ENCODE assay signal across 9 mouse cellular contexts in the genomic region with DNA sequence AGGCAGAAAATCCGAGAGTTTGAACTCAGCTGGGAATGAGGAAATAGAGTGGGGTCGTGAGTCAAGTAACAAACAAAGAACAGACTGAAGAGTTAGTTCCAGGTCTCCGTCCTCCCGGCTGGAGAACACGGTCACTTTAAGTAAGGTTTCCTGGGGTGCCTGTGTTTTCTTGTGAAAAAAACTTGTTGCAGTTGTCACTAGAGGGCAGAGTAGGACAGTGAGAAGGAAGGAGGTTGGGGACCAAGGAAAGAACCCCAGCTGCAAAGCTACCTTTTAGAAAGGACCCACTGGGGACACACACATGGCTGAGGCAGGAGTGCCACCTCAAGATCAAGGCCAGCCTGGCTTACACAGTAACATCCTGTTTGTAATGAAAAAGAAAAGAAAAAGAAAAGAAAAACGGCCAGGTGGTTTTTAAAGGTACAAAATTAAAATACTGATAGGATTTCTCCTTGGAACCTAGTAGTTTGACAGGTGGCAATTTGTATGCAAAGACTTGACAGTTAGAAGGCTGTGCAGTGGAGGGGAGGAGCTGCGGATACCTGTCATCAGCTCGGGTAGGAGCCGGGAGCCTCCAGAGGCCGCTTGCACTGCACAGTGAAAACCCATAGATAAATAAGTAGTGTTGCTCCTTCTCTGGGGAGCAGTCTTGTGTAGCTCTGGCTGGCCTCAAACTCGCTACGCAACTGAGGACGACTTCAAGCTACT. TPM values are rescaled to one million over a fixed set of nuclear protein-coding genes. Genes with fewer than 3 reads are reported as not detected.
A peak's percentile ranks its signal among the peaks of the same experiment; 100 is the strongest.
DNase-seq lines count a peak whose midpoint lies in the region; ATAC-seq and TF ChIP-seq lines count a peak whose summit lies in the region.
"Had no signal": no experiment of that assay in that cellular context is flagged by ENCODE, and none has a peak within 500 bp of the region (broad histone marks: within the 10 kb centered on the region; RNA-seq: fewer than 3 reads in every experiment).

No protein-coding gene starts in this region.

- H3K9me3 ChIP-seq in midbrain, postnatal 0 days (ENCODE audit: low read length) = no peaks in the 10 kb centered on the region
- no peaks in the 10 kb centered on the region for H3K9me3 ChIP-seq in midbrain, embryonic 13.5 days
- H3K9me3 ChIP-seq in heart, embryonic 10.5 days = no peaks in the 10 kb centered on the region
- no peaks in the 10 kb centered on the region for H3K9me3 ChIP-seq in limb, embryonic 13.5 days
- H3K9me3 ChIP-seq: neural tube, embryonic 13.5 days had no signal

- H3K36me3 ChIP-seq in midbrain, postnatal 0 days (ENCODE audit: insufficient read depth, low read length) = peaks cover 17% of the 10 kb centered on the region
- H3K36me3 ChIP-seq in midbrain, embryonic 13.5 days = peaks cover 29% of the 10 kb centered on the region
- peaks cover 34% of the 10 kb centered on the region for H3K36me3 ChIP-seq in heart, embryonic 10.5 days
- peaks cover 32% of the 10 kb centered on the region for H3K36me3 ChIP-seq in limb, embryonic 13.5 days

- H3K4me3 ChIP-seq in midbrain, postnatal 0 days (ENCODE audit: low read depth, low read length) = no peak overlapping the region
- H3K4me3 ChIP-seq in midbrain, embryonic 13.5 days (replicated peaks) = no peak overlapping the region
- peak overlapping the region; percentile 35 for H3K4me3 ChIP-seq in heart, embryonic 10.5 days
- no peak overlapping the region for H3K4me3 ChIP-seq in limb, embryonic 13.5 days
- H3K4me3 ChIP-seq: neural tube, embryonic 13.5 days had no signal

- no peak overlapping the region for H3K27ac ChIP-seq in midbrain, postnatal 0 days (ENCODE audit: low read depth, low read length)
- H3K27ac ChIP-seq in midbrain, embryonic 13.5 days = no peak overlapping the region
- peak overlapping the region; percentile 67; the same call in 1 of the 2 replicates for H3K27ac ChIP-seq in heart, embryonic 10.5 days
- H3K27ac ChIP-seq in limb, embryonic 13.5 days = no peak overlapping the region; the same call in 1 of the 2 replicates
- H3K27ac ChIP-seq: neural tube, embryonic 13.5 days had no signal

- no peaks in the 10 kb centered on the region for H3K27me3 ChIP-seq in midbrain, postnatal 0 days (ENCODE audit: insufficient read depth, low read length)
- no peaks in the 10 kb centered on the region for H3K27me3 ChIP-seq in midbrain, embryonic 13.5 days
- H3K27me3 ChIP-seq in heart, embryonic 10.5 days (ENCODE audit: insufficient read depth, poor library complexity, severe bottlenecking) = no peaks in the 10 kb centered on the region
- H3K27me3 ChIP-seq in limb, embryonic 13.5 days = no peaks in the 10 kb centered on the region
- H3K27me3 ChIP-seq: neural tube, embryonic 13.5 days had no signal

- peak; percentile 75 for TF ChIP-seq CTCF in midbrain, postnatal 0 days (IDR thresholded peaks at IDR 0.05)

- 13% methylated on average over 13 of the region's 13 CpGs for WGBS in midbrain, postnatal 0 days
- WGBS in midbrain, embryonic 13.5 days = 19% methylated on average over 13 of the region's 13 CpGs
- WGBS in heart, embryonic 10.5 days = 10% methylated on average over 13 of the region's 13 CpGs
- 15% methylated on average over 13 of the region's 13 CpGs for WGBS in limb, embryonic 13.5 days

- ATAC-seq in midbrain, postnatal 0 days (ENCODE audit: low FRiP score) = no peak
- no peak for ATAC-seq in midbrain, embryonic 13.5 days
- ATAC-seq in limb, embryonic 13.5 days (ENCODE audit: low FRiP score, low read depth) = no peak

- no peak overlapping the region for H3K4me2 ChIP-seq in midbrain, postnatal 0 days (ENCODE audit: low read depth, low read length, poor library complexity, severe bottlenecking)
- H3K4me2 ChIP-seq in midbrain, embryonic 13.5 days (replicated peaks) = no peak overlapping the region
- no peak overlapping the region for H3K4me2 ChIP-seq in limb, embryonic 13.5 days (replicated peaks)
- H3K4me2 ChIP-seq: neural tube, embryonic 13.5 days had no signal

- H3K9ac ChIP-seq in midbrain, postnatal 0 days (replicated peaks; ENCODE audit: low read length, poor library complexity, severe bottlenecking) = 0 out of 2 replicates have a peak overlapping the region, but pooled peaks have one; percentile 13
- no peak overlapping the region for H3K9ac ChIP-seq in midbrain, embryonic 13.5 days (replicated peaks)
- peak overlapping the region; percentile 25; the same call in 1 of the 2 replicates for H3K9ac ChIP-seq in limb, embryonic 13.5 days
- H3K9ac ChIP-seq: neural tube, embryonic 13.5 days had no signal

- peaks cover 4% of the 10 kb centered on the region for H3K4me1 ChIP-seq in midbrain, postnatal 0 days (ENCODE audit: insufficient read depth, low read length)
- H3K4me1 ChIP-seq in midbrain, embryonic 13.5 days (replicated peaks) = peaks cover 16% of the 10 kb centered on the region
- peaks cover 24% of the 10 kb centered on the region for H3K4me1 ChIP-seq in heart, embryonic 10.5 days
- H3K4me1 ChIP-seq in limb, embryonic 13.5 days = peaks cover 18% of the 10 kb centered on the region

- peak; percentile 51 for DNase-seq in midbrain, postnatal 0 days (ENCODE audit: low spot score)
- peak; percentile 52 for DNase-seq in ZHBTc4 (ENCODE audit: low read depth, low spot score)
- no peak for DNase-seq in heart, embryonic 10.5 days (ENCODE audit: low spot score)
- DNase-seq in retina, embryonic 14.5 days (ENCODE audit: low spot score) = peak; percentile 72
- no peak for DNase-seq in frontal cortex, postnatal 36 days (ENCODE audit: low spot score in 2 of 2)
- DNase-seq in urinary bladder, adult 18-20 months (ENCODE audit: low spot score in 2 of 2) = no peak

RNA-seq across cellular contexts. Expression of a gene that starts 3.2 kb away (rescaled TPM):
- total RNA-seq in midbrain, postnatal 0 days (2014; rRNA removed) = 95.7 and 102 TPM in 2 replicates
- 227 and 232 TPM in 2 replicates for polyA plus RNA-seq in midbrain, postnatal 0 days (2015; fragmentation: Nextera tagmentation; extraction: Ambion mirVana)
- 273 and 291 TPM in 2 replicates for polyA plus RNA-seq in midbrain, embryonic 13.5 days (2015; fragmentation: Nextera tagmentation; extraction: Ambion mirVana)
- 327 and 389 TPM in 2 replicates for polyA plus RNA-seq in heart, embryonic 10.5 days (2016; fragmentation: Nextera tagmentation; extraction: Ambion mirVana)
- 329 and 337 TPM in 2 replicates for polyA plus RNA-seq in limb, embryonic 13.5 days (2015; fragmentation: Nextera tagmentation; extraction: Ambion mirVana)

RNA-seq across cellular contexts. Expression of a gene that starts 13.6 kb away (rescaled TPM):
- 42.0 and 52.6 TPM in 2 replicates for total RNA-seq in midbrain, postnatal 0 days (2014; rRNA removed)
- polyA plus RNA-seq in midbrain, postnatal 0 days (2015; fragmentation: Nextera tagmentation; extraction: Ambion mirVana) = 37.9 and 39.9 TPM in 2 replicates
- 49.2 and 49.5 TPM in 2 replicates for polyA plus RNA-seq in midbrain, embryonic 13.5 days (2015; fragmentation: Nextera tagmentation; extraction: Ambion mirVana)
- 66.0 and 95.8 TPM in 2 replicates for polyA plus RNA-seq in heart, embryonic 10.5 days (2016; fragmentation: Nextera tagmentation; extraction: Ambion mirVana)
- polyA plus RNA-seq in limb, embryonic 13.5 days (2015; fragmentation: Nextera tagmentation; extraction: Ambion mirVana) = 85.9 and 91.3 TPM in 2 replicates

RNA-seq across cellular contexts. Expression of a gene that starts 22.1 kb away (rescaled TPM):
- total RNA-seq in midbrain, postnatal 0 days (2014; rRNA removed) = 10.0 and 12.4 TPM in 2 replicates
- polyA plus RNA-seq in midbrain, postnatal 0 days (2015; fragmentation: Nextera tagmentation; extraction: Ambion mirVana) = 13.4 and 17.0 TPM in 2 replicates
- 8.0 and 10.4 TPM in 2 replicates for polyA plus RNA-seq in midbrain, embryonic 13.5 days (2015; fragmentation: Nextera tagmentation; extraction: Ambion mirVana)
- polyA plus RNA-seq in heart, embryonic 10.5 days (2016; fragmentation: Nextera tagmentation; extraction: Ambion mirVana) = 3.5 and 7.2 TPM in 2 replicates
- polyA plus RNA-seq in limb, embryonic 13.5 days (2015; fragmentation: Nextera tagmentation; extraction: Ambion mirVana) = 2.9 and 3.3 TPM in 2 replicates

RNA-seq across cellular contexts. Expression of a gene that starts 33.2 kb away (rescaled TPM):
- 21.5 and 30.6 TPM in 2 replicates for total RNA-seq in midbrain, postnatal 0 days (2014; rRNA removed)
- 24.7 and 28.5 TPM in 2 replicates for polyA plus RNA-seq in midbrain, postnatal 0 days (2015; fragmentation: Nextera tagmentation; extraction: Ambion mirVana)
- 0.94 and 1.1 TPM in 2 replicates for polyA plus RNA-seq in midbrain, embryonic 13.5 days (2015; fragmentation: Nextera tagmentation; extraction: Ambion mirVana)
- 2.5 and 3.0 TPM in 2 replicates for polyA plus RNA-seq in heart, embryonic 10.5 days (2016; fragmentation: Nextera tagmentation; extraction: Ambion mirVana)
- 4.6 and 5.6 TPM in 2 replicates for polyA plus RNA-seq in limb, embryonic 13.5 days (2015; fragmentation: Nextera tagmentation; extraction: Ambion mirVana)

RNA-seq across cellular contexts. Expression of a gene that starts 58.1 kb away (rescaled TPM):
- total RNA-seq in midbrain, postnatal 0 days (2014; rRNA removed) = 94.6 and 97.7 TPM in 2 replicates
- 40.8 and 42.1 TPM in 2 replicates for polyA plus RNA-seq in midbrain, postnatal 0 days (2015; fragmentation: Nextera tagmentation; extraction: Ambion mirVana)
- polyA plus RNA-seq in midbrain, embryonic 13.5 days (2015; fragmentation: Nextera tagmentation; extraction: Ambion mirVana) = 75.2 and 76.3 TPM in 2 replicates
- polyA plus RNA-seq in heart, embryonic 10.5 days (2016; fragmentation: Nextera tagmentation; extraction: Ambion mirVana) = 105 and 110 TPM in 2 replicates
- polyA plus RNA-seq in limb, embryonic 13.5 days (2015; fragmentation: Nextera tagmentation; extraction: Ambion mirVana) = 97.6 and 104 TPM in 2 replicates

Comparison
In these comparisons a context has a peak if more than half of its experiments do, and no peak if none do; other contexts are left out.
1. DNase-seq: peak in midbrain, postnatal 0 days (single experiment), ZHBTc4 (single experiment) and retina, embryonic 14.5 days (single experiment); none in heart, embryonic 10.5 days (single experiment), frontal cortex, postnatal 36 days (0 of 2) and urinary bladder, adult 18-20 months (0 of 2).